Mouse (Mus musculus) intestine, embryonic 15.5 days (tissue): Measurements from ENCODE around the gene Gm960. TPM values are rescaled to one million over a fixed set of nuclear protein-coding genes. Genes with fewer than 3 reads are reported as not detected.

ENCODE experiments used
- ATAC-seq: fragments of 200-750 bp; cut with Nextera tagmentation; 2 replicates; pipeline ENCODE4 v1.8.0; 2017; ENCODE audit warnings: moderate TSS enrichment, moderate library complexity
- H3K27ac ChIP-seq: fragments of 300-500 bp; sonication (generic); 2 replicates; pipeline ENCODE4 v1.5.1; 2015; ENCODE audit warnings: mild to moderate bottlenecking, inconsistent platforms
- H3K27me3 ChIP-seq: fragments of 300-500 bp; sonication (generic); replicated peaks from 2 replicates; pipeline ENCODE4 v1.6.1; 2015; ENCODE audit warnings: inconsistent platforms
- H3K36me3 ChIP-seq: fragments of 300-500 bp; sonication (generic); 2 replicates; pipeline ENCODE4 v1.6.1; 2015; ENCODE audit warnings: inconsistent platforms
- H3K4me1 ChIP-seq: fragments of 300-500 bp; sonication (generic); replicated peaks from 2 replicates; pipeline ENCODE4 v1.6.1; 2015; ENCODE audit warnings: inconsistent platforms
- H3K4me2 ChIP-seq: fragments of 300-500 bp; sonication (generic); replicated peaks from 2 replicates; pipeline ENCODE4 v1.6.1; 2015; ENCODE audit warnings: mild to moderate bottlenecking, inconsistent platforms
- H3K4me3 ChIP-seq: fragments of 300-500 bp; sonication (generic); replicated peaks from 2 replicates; pipeline ENCODE4 v1.5.1; 2015; ENCODE audit warnings: inconsistent platforms
- H3K9ac ChIP-seq: fragments of 300-500 bp; sonication (generic); 2 replicates; pipeline ENCODE4 v1.6.1; 2015; ENCODE audit warnings: inconsistent platforms
- H3K9me3 ChIP-seq: fragments of 300-500 bp; sonication (generic); 2 replicates; pipeline ENCODE4 v1.6.1; 2016; ENCODE audit warnings: inconsistent platforms
- WGBS: fragments of 180-500 bp; shearing (Covaris S2); methylation state at CpG from one replicate; pipeline ENCODE4 v1.1.7; 2015; 5-methylcytosine and 5-hydroxymethylcytosine counted together
- polyA plus RNA-seq: library from polyadenylated mRNA; unstranded; fragments of >200 nt; fragmentation: Nextera tagmentation; extraction: Ambion mirVana; gene quantifications from 2 replicates; pipeline ENCODE4 v1.2.1, GENCODE M21; 2015

Gm960 gene
- polyA plus RNA-seq, 1 experiment from 2014 or later, result 1.4 TPM

DNA sequence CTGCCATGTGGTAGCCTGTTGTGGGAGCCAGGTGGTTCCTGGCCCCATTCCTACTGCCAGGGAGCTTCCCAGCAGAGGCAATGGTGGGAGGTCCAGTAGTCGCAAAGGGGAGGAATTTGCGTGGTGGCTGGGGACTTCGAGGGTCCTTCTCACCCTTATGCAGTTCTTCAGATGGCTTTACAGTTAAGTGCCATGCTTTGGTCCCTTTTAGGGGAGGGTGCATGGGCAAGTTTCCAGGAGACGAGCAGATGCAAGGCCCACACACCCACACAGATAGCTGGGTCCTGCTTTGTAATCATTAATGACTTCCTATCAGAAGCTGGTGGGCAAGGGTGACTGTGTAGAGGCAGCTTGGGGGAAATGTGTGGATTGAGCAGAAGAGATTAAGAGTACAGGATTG is 81.9 kb downstream of the Gm960 start:
- peaks cover 29% of the 10 kb centered on the region for H3K4me1 ChIP-seq
- ATAC-seq, result no peak
- H3K9me3 ChIP-seq, result no peaks in the 10 kb centered on the region
- 23% methylated on average over 4 of the region's 4 CpGs for WGBS
- H3K27ac ChIP-seq, result no peak overlapping the region
- H3K9ac ChIP-seq, result no peak overlapping the region
- 0 out of 2 replicates have a peak overlapping the region, but pooled peaks have one; percentile 84 for H3K4me2 ChIP-seq
- peaks cover 26% of the 10 kb centered on the region for H3K36me3 ChIP-seq
- no peak overlapping the region for H3K4me3 ChIP-seq
- H3K27me3 ChIP-seq, result no peaks in the 10 kb centered on the region

DNA sequence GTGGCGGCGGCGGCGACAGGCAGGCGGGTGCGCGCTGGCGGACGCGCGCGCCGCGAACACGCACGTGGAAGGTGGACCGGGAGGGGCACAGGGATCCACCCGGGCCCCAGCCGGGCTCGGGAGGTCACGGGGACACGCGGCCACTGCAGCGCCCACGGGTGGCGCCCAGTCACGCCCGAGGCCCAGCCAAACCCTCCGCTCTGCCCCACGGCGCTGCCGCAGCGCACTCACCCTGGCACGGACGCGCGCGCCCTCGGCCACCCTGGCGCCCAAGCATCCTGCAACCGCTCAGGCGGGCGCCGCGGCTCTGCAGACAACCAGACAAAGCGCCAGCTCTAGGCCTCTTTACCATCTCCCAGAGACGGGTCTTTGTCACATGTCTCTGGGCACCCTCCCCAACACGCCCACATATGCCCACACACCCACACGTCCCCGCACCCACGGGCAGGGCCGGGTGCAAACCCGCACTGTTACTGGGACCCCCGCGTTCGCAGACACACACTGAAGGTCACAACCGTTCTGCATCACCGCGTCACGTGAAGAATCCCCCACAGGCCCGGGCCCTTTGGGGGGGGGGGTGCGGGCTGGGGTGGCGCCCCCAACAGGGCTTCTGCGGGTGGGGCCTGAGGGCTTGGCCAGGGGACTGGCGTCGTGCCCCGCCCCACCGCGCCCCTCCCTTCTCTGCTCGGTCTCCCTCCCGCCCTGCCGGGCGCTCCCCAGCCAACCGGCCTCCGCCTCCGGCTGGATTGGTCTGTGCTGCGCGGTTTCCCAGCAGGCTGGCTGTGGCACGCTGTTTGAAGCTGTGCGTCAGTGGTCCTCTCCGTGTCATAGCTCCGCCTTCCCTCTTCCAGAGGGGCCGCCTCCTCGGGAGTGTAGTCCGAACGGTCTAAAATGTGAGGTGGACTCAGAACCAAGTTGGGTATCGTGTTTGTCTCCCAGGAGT is 83.0 kb downstream of the Gm960 start, which contains the start of gene Lrfn4:
TSS of gene Lrfn4 (minus strand) at position 517 of the 943 bp plus-strand sequence.
- peak within 1 kb of the TSS; percentile 84 for H3K4me2 ChIP-seq
- ATAC-seq, result peak; percentile 92
- H3K9me3 ChIP-seq, result no peaks in the 10 kb centered on the region
- peaks cover 29% of the 10 kb centered on the region for H3K4me1 ChIP-seq
- peak within 1 kb of the TSS; percentile 94 for H3K9ac ChIP-seq
- peaks cover 17% of the 10 kb centered on the region for H3K36me3 ChIP-seq
- peak within 1 kb of the TSS; percentile 93 for H3K4me3 ChIP-seq
- H3K27ac ChIP-seq, result peak within 1 kb of the TSS; percentile 88
- 0% methylated on average over 44 of the region's 87 CpGs for WGBS
- no peaks in the 10 kb centered on the region for H3K27me3 ChIP-seq

DNA sequence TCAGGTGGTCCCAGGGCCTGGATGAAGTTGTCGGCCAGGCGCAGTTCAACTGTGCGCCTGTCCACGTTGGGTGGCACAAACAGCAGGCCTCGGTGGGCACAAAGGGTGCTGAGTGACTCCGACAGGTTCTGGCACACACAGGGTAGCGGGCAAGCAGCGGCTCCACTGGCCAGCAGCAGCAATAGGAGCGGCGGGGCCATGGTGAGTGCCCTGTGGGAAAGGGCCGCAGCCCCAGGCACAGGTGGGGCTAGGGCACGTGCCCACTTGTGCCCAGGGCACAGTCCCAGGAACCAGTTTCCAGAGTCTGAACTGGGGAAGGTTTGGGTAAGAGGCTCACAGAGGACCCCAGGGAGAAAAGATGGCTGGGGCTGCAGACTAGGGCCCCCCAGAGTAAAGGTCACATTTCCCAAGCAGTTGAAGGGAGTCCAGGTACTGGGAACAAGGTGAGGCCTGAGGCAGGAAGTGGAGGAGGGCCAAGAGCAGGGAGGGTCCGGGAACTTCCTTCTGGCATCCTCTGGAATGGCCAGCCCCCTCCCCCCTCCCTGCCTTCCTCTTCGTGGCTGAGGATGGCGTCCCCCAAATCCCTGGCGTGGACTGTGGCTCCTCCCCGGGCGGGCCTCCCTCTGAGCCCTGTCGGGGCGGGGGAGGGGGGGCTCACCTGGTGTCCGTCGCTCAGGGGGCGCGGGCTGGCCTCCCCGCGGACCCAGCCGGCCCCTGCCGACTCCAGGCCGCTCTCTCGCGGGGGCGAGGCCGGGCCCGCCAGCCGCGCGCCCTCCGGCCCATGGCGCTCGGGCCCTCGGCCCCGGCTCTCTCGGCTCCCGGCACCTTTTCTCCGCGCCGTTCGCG is 83.9 kb downstream of the Gm960 start:
- H3K9ac ChIP-seq, result peak overlapping the region; percentile 94
- H3K27me3 ChIP-seq, result no peaks in the 10 kb centered on the region
- H3K27ac ChIP-seq, result peak overlapping the region; percentile 88
- no peaks in the 10 kb centered on the region for H3K9me3 ChIP-seq
- WGBS, result 24% methylated on average over 34 of the region's 49 CpGs
- H3K36me3 ChIP-seq, result peaks cover 17% of the 10 kb centered on the region
- peak overlapping the region; percentile 84 for H3K4me2 ChIP-seq
- peak overlapping the region; percentile 93 for H3K4me3 ChIP-seq
- ATAC-seq, result peak; percentile 32
- peaks cover 29% of the 10 kb centered on the region for H3K4me1 ChIP-seq

DNA sequence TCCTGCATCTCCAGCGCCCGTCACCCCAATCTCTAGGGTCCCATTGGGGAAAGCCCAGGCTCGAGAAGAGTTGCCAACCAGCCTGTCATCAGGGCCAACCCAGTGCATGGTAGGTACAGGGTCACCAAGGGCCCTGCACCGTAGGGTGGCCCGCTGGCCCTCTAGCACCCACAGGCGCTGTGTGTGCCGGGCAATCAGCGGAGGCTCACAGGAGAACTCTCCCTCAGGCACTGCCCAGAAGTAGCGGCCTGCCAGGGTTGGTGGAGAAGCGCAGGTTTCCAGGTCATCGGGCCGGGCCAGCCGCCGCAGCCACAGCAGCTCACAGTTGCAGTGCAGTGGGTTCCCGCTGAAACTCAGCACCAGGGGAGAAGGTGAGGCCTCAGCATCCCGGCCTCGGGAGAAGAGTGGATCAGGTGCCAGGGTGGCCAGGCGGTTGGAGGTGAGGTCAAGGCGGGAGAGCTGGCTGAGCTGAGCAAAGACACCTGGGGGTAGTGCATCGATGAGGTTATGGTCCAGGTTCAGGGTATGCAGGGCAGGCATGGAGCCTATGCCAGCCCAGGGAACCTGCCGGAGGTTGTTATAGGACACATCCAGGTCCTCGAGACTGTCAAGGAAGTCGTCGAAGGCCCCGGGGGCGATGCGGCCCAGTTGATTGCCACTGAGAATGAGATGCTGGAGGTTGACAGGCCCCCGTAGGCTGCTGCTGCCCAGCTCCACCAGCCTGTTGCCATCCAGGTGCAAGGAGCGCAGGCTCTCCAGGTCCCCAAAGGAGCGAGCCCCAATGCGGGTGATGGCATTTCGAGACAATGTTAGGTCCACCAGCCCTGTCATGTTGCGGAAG is 84.8 kb downstream of the Gm960 start:
- Histone ChIP-seq H3K4me1 (peaks cover 29% of the 10 kb centered on the region), H3K27ac (0 out of 2 replicates have a peak overlapping the region, but pooled peaks have one; percentile 88), H3K4me3 (peak overlapping the region; percentile 93), H3K9me3 (no peaks in the 10 kb centered on the region), H3K9ac (peak overlapping the region; percentile 94; the same call in 1 of the 2 replicates), H3K4me2 (peak overlapping the region; percentile 84), H3K36me3 (peaks cover 17% of the 10 kb centered on the region), H3K27me3 (no peaks in the 10 kb centered on the region)
- no peak for ATAC-seq
- WGBS, result 86% methylated on average over 33 of the region's 33 CpGs

DNA sequence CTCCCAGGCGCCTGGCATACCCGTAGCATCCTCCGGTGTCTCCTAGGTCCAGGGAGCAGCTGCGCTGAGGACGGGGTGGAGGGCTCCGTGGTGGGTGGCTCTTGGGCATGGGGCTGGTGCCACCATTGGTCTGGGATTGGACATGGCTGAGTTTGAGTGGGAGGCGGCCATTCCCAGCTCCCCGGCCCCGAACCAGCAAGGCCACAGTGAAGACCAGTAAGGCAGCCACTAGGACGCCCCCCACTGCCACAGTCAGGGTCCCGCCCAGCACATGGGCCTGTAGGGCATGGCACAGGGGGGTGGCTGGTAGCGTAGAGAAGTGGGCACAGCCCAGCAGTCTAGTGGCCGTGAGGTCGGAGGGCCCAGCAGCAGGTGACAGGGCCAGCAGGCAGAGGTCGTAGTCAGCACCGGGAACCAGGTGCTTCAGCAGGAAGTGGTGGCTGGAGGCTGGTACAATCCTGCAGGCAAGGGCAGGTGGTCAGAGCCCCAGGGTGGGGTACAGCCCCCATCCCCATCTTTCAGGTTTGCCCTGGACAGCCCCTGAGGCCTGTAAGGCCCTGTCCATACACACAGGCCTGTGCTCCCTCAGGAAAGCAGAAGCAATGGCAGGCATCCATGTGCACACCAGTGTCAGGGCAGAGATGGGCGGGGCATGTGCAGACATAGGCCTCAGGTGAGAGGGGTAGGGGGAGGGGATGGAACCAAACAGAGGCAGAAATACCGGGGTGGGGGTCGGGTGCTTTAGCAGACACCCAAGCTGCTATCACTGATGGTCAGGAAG is 86.1 kb downstream of the Gm960 start:
- H3K4me3 ChIP-seq, result no peak overlapping the region
- no peak overlapping the region for H3K27ac ChIP-seq
- H3K4me1 ChIP-seq, result peaks cover 29% of the 10 kb centered on the region
- no peaks in the 10 kb centered on the region for H3K9me3 ChIP-seq
- H3K9ac ChIP-seq, result no peak overlapping the region
- no peak for ATAC-seq
- peaks cover 17% of the 10 kb centered on the region for H3K36me3 ChIP-seq
- 89% methylated on average over 19 of the region's 19 CpGs for WGBS
- H3K4me2 ChIP-seq, result peak overlapping the region; percentile 84; the same call in 1 of the 2 replicates
- H3K27me3 ChIP-seq, result no peaks in the 10 kb centered on the region

DNA sequence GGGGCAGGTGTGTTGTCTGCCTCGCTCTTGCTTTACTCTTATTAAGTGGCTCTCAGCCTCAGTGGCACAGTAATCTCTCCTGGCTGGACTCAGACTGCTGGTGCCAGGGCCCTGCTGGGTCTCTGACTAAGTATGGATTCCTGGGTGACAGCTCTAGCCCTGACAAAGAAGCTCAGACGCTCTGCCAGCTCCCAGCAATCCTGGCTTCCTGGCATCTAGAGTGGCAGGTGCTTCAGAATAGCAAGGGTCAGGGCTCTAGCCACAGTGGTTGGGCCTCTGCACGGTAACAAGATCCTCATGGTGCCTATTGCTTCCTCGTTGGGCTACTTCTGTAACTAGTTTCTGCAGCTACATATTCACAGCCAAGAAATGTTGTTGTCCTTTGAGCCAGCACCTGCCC is 88.4 kb downstream of the Gm960 start:
- no peak overlapping the region for H3K4me2 ChIP-seq
- no peak overlapping the region for H3K9ac ChIP-seq
- H3K27ac ChIP-seq, result no peak overlapping the region
- 63% methylated on average over 4 of the region's 4 CpGs for WGBS
- ATAC-seq, result no peak
- H3K36me3 ChIP-seq, result peaks cover 17% of the 10 kb centered on the region
- H3K4me3 ChIP-seq, result no peak overlapping the region
- H3K27me3 ChIP-seq, result no peaks in the 10 kb centered on the region
- no peaks in the 10 kb centered on the region for H3K9me3 ChIP-seq
- peaks cover 23% of the 10 kb centered on the region for H3K4me1 ChIP-seq

DNA sequence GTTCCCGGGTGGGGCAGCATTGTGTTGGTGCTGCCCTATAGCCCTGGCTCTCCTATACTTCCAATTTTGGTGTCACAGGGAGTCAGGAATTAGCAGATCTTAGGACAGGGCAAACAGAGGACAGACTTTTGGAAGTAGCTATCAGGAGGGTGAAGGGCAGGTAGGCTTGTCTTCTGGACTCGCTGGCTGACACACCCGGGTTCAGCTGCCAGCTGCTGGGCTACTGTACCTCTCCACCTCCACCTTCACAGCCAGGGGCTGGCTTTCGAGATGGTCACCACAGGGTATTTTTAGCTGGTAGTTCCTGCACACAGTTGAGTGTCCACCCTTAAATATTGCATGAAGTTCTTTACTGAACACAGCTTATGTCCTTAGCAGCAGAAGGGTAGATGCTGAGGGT is 90.0 kb downstream of the Gm960 start:
- WGBS, result 75% methylated on average over 4 of the region's 4 CpGs
- H3K4me2 ChIP-seq, result no peak overlapping the region
- no peak overlapping the region for H3K4me3 ChIP-seq
- H3K27me3 ChIP-seq, result no peaks in the 10 kb centered on the region
- peaks cover 17% of the 10 kb centered on the region for H3K36me3 ChIP-seq
- peaks cover 28% of the 10 kb centered on the region for H3K4me1 ChIP-seq
- H3K9ac ChIP-seq, result no peak overlapping the region
- ATAC-seq, result no peak
- H3K27ac ChIP-seq, result no peak overlapping the region
- H3K9me3 ChIP-seq, result no peaks in the 10 kb centered on the region

DNA sequence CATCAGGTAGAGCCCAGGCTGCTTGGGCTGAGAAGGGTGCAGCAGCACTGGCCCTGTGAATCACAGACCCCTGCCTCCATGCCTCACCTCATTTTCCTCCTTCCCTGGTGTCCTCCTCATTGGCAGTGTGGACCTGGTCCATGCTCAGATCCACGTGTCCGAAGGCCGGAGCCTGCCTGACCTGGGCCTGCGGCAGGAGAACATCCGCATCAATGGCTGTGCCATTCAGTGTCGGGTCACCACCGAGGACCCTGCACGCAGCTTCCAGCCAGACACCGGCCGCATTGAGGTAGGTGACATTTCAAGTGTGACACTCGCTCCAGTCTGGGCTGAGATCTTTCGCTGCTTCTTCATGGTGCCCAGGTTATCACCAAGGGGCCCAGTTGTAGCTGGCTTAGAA is 91.1 kb downstream of the Gm960 start:
- Histone ChIP-seq H3K27me3 (no peaks in the 10 kb centered on the region), H3K4me2 (no peak overlapping the region), H3K4me1 (peaks cover 20% of the 10 kb centered on the region), H3K36me3 (peaks cover 9% of the 10 kb centered on the region), H3K9me3 (no peaks in the 10 kb centered on the region), H3K27ac (no peak overlapping the region), H3K9ac (no peak overlapping the region), H3K4me3 (no peak overlapping the region)
- no peak for ATAC-seq
- 94% methylated on average over 12 of the region's 12 CpGs for WGBS

DNA sequence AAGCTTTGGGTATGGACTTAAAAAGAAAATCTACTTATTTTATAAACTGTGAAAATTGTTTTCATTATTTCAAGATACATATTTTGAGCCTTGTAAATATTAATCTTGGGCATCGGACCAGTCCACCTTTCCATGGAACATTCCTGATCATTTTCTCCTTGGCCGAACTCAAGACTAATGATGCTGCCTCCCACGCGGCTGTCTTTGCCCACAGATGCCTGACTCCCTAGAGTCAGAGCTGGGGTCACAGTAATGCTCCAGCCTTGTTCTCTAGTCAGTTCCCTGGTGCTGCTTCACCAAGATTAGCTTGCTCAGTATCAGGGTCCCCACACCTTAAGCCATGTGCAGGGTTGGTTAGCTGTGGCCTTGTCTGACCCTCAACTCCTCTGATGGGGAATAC is 92.8 kb downstream of the Gm960 start:
- Histone ChIP-seq H3K9ac (no peak overlapping the region; the same call in 1 of the 2 replicates), H3K4me3 (no peak overlapping the region), H3K27me3 (no peaks in the 10 kb centered on the region), H3K4me2 (no peak overlapping the region), H3K27ac (no peak overlapping the region), H3K36me3 (no peaks in the 10 kb centered on the region), H3K9me3 (no peaks in the 10 kb centered on the region), H3K4me1 (peaks cover 19% of the 10 kb centered on the region)
- 59% methylated on average over 4 of the region's 4 CpGs for WGBS
- ATAC-seq, result no peak

DNA sequence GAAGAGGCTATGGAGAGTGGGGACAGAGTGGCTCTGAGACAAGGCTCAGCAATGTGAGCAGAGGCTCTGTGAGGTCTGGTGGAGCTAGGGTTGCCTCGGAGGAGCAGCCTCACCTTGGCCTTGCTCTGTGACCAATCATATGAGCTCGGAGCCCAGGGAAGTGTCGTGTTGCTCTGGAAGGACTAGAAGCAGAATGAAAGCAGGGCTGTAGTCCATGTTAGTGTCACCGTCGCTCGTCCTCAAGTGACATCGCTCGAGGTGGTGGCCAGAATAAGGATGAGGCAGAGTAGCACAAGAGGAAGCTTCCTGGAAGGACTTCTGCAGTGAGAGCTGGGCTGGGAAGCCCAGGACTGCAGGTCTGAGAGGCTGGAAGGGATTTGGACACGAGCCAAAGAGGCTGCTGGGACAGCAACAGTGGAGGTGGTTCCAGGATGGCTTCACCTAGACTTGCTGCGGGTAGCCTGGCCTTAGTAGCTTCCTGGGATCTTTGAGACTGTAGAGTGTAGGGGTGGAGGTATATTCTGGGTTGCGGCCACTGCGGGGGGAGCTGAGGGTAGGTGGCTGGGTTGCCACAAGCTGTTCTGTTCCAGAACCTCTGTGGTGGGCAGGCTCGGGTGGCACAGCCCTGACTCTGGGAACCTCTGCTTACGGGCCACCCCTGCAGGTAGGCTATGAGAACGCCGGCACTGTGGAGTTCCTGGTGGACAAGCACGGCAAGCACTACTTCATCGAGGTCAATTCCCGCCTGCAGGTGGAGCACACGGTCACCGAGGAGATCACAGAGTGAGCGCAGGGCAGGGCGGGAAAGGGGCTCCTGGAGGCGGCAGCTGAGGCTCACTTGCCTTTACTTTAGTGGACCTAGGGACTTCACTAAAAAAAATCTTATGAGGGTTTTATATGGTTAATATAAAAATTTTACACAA is 94.4 kb downstream of the Gm960 start:
- WGBS, result 33% methylated on average over 24 of the region's 24 CpGs
- Histone ChIP-seq H3K36me3 (no peaks in the 10 kb centered on the region), H3K9me3 (no peaks in the 10 kb centered on the region), H3K4me1 (peaks cover 19% of the 10 kb centered on the region), H3K27ac (no peak overlapping the region), H3K4me3 (no peak overlapping the region), H3K4me2 (peak overlapping the region; percentile 2; the same call in 1 of the 2 replicates), H3K27me3 (no peaks in the 10 kb centered on the region), H3K9ac (no peak overlapping the region)
- peak; percentile 82 for ATAC-seq
